Mouse (Mus musculus): ENCODE measurements at regions not wholly inside any gene's neighbourhood (a gene's known extent, or its start where the extent isn't known, plus 50 kb on each side); places are given as distances from the start of the nearest gene placed in this dataset.

DNA sequence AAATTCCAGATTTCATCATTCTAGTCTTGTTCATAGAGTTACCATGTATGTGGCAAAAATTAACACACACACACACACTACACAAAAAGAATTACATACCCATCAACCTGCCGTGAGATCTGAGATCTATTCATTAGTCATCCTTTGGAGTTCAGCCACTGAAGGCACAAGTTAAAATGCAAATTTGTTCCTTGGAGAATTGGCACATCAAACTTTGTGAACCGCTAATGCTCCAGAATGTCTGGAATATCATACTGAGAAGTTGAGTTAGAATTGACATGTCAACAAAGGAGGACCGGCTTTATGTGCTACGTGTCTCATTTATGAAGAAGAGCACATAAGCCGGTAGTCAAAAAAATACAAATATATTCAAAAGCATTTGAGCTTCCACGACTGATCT is 198.5 kb downstream of the Dad1 start:
- Histone ChIP-seq H3K27ac (ENCODE audit: insufficient read depth, low read length) (no peak overlapping the region), H3K9ac (ENCODE audit: low read depth, poor library complexity, severe bottlenecking) (no peak overlapping the region), H3K9me3 (replicated peaks; ENCODE audit: control insufficient read depth, insufficient read depth, low read length, poor library complexity, severe bottlenecking) (no peaks in the 10 kb centered on the region), H3K36me3 (ENCODE audit: control insufficient read depth, insufficient read depth, low read length, poor library complexity, severe bottlenecking) (no peaks in the 10 kb centered on the region), H3K4me3 (ENCODE audit: low read depth, low read length) (no peak overlapping the region), H3K27me3 (ENCODE audit: control insufficient read depth, insufficient read depth, low read length, poor library complexity, severe bottlenecking) (no peaks in the 10 kb centered on the region), H3K4me1 (ENCODE audit: control insufficient read depth, insufficient read depth, low read length) (no peaks in the 10 kb centered on the region)
- TF ChIP-seq CTCF (IDR thresholded peaks at IDR 0.05; ENCODE audit: low read depth, low read length) (no peak), POLR2A (IDR thresholded peaks at IDR 0.05; ENCODE audit: insufficient read depth, low read length) (no peak), EP300 (IDR thresholded peaks at IDR 0.05; ENCODE audit: insufficient read depth, low read depth, low read length) (no peak)

DNA sequence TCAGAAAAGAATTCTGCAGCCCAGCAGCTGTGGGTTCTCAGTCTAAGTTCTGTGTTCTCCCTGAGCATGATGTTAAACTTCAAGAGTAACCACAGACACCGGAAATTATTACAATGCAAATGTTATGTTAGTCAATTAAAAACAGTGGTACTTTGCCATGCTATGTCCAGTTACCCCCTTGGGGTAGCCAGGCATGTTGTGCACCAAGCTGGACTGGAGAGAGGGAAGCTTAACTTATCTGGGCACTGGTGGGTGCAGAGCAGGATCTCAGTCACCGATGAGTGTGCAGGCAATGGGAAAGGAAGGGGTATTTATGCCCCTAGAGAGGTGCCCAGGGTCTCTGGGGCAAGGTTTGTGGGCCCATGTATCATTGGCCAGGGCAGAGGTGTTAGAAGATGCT is 211.6 kb downstream of the Dad1 start:
- no peaks in the 10 kb centered on the region for H3K36me3 ChIP-seq (ENCODE audit: control insufficient read depth, insufficient read depth, low read length, poor library complexity, severe bottlenecking)
- H3K27me3 ChIP-seq (ENCODE audit: control insufficient read depth, insufficient read depth, low read length, poor library complexity, severe bottlenecking): no peaks in the 10 kb centered on the region
- no peaks in the 10 kb centered on the region for H3K4me1 ChIP-seq (ENCODE audit: control insufficient read depth, insufficient read depth, low read length)
- H3K4me3 ChIP-seq (ENCODE audit: low read depth, low read length): no peak overlapping the region
- no peak overlapping the region for H3K27ac ChIP-seq (ENCODE audit: insufficient read depth, low read length)
- H3K9me3 ChIP-seq (replicated peaks; ENCODE audit: control insufficient read depth, insufficient read depth, low read length, poor library complexity, severe bottlenecking): no peaks in the 10 kb centered on the region
- TF ChIP-seq CTCF (IDR thresholded peaks at IDR 0.05; ENCODE audit: low read depth, low read length) (no peak), EP300 (IDR thresholded peaks at IDR 0.05; ENCODE audit: insufficient read depth, low read depth, low read length) (no peak), POLR2A (IDR thresholded peaks at IDR 0.05; ENCODE audit: insufficient read depth, low read length) (no peak)
- H3K9ac ChIP-seq (ENCODE audit: low read depth, poor library complexity, severe bottlenecking): no peak overlapping the region

DNA sequence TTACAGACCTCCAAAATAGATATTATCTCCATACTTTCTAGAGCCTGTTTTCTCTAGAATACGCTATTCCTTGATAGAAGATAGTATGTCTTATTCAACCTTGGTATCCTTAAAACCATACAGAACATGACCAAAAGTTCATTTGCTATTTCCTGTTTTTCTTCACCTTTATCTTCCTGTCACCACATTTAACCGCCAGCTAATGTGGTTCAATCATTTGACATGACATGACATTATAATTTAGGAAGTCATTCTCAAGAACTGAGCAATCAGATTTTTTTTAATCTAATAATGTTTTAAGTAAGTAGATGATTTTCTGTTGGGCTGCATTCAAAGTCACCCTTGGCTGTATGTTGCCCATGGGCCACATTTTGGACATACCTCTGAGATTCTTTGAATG is 213.3 kb downstream of the Dad1 start:
- H3K27ac ChIP-seq (ENCODE audit: insufficient read depth, low read length): no peak overlapping the region

DNA sequence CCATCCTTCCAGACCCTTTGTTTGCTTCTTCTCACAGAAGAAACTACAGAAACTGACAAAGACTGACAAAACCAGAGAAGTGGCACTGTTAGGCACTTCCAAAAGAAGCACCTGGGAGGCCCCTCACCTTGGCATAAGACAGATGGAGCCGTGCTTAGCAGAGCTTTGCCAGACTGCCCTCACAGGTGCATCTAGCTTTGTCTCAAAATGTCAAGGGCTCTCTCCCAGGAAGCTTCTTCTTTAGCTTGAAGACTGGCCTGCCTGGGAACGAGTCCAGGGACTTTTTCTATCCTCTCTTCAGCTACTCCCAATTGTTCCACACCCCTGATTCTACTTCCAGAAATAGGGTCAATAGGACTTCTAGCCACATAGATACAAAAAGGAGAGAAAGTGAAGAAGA is 219.4 kb downstream of the Dad1 start:
- Histone ChIP-seq H3K9me3 (replicated peaks; ENCODE audit: control insufficient read depth, insufficient read depth, low read length, poor library complexity, severe bottlenecking) (no peaks in the 10 kb centered on the region), H3K27ac (ENCODE audit: insufficient read depth, low read length) (no peak overlapping the region), H3K4me1 (ENCODE audit: control insufficient read depth, insufficient read depth, low read length) (no peaks in the 10 kb centered on the region), H3K9ac (ENCODE audit: low read depth, poor library complexity, severe bottlenecking) (no peak overlapping the region), H3K27me3 (ENCODE audit: control insufficient read depth, insufficient read depth, low read length, poor library complexity, severe bottlenecking) (no peaks in the 10 kb centered on the region), H3K4me3 (ENCODE audit: low read depth, low read length) (no peak overlapping the region), H3K36me3 (ENCODE audit: control insufficient read depth, insufficient read depth, low read length, poor library complexity, severe bottlenecking) (no peaks in the 10 kb centered on the region)
- TF ChIP-seq POLR2A (IDR thresholded peaks at IDR 0.05; ENCODE audit: insufficient read depth, low read length): no peak
- TF ChIP-seq CTCF (IDR thresholded peaks at IDR 0.05; ENCODE audit: low read depth, low read length): no peak
- no peak for TF ChIP-seq EP300 (IDR thresholded peaks at IDR 0.05; ENCODE audit: insufficient read depth, low read depth, low read length)

More for the DNA sequence above, 213.3 kb downstream of the Dad1 start:
- Histone ChIP-seq H3K9ac (ENCODE audit: low read depth, poor library complexity, severe bottlenecking) (no peak overlapping the region), H3K4me1 (ENCODE audit: control insufficient read depth, insufficient read depth, low read length) (no peaks in the 10 kb centered on the region), H3K27me3 (ENCODE audit: control insufficient read depth, insufficient read depth, low read length, poor library complexity, severe bottlenecking) (no peaks in the 10 kb centered on the region), H3K9me3 (replicated peaks; ENCODE audit: control insufficient read depth, insufficient read depth, low read length, poor library complexity, severe bottlenecking) (no peaks in the 10 kb centered on the region), H3K4me3 (ENCODE audit: low read depth, low read length) (no peak overlapping the region), H3K36me3 (ENCODE audit: control insufficient read depth, insufficient read depth, low read length, poor library complexity, severe bottlenecking) (no peaks in the 10 kb centered on the region)
- TF ChIP-seq EP300 (IDR thresholded peaks at IDR 0.05; ENCODE audit: insufficient read depth, low read depth, low read length) (no peak), CTCF (IDR thresholded peaks at IDR 0.05; ENCODE audit: low read depth, low read length) (no peak), POLR2A (IDR thresholded peaks at IDR 0.05; ENCODE audit: insufficient read depth, low read length) (no peak)

DNA sequence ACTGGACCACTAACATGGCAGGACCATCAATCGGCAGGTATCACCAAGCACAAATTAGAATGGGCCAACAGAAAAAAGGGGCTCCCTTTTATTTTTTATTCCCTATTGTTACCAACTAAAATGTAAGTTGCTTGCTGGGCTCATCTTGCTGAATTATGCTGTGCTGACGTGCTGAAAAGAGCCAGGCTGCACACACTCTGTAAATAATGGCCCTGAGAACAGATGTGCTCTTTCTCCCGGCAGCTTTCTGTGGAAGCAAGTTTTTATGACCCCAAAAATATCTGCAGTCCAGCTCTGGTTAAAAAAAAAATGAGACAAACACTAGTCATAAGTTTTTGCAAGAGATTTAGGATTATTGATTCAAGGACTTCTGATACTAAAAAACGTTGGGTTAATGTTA is 230.4 kb downstream of the Dad1 start:
- Histone ChIP-seq H3K9me3 (replicated peaks; ENCODE audit: control insufficient read depth, insufficient read depth, low read length, poor library complexity, severe bottlenecking) (no peaks in the 10 kb centered on the region), H3K27me3 (ENCODE audit: control insufficient read depth, insufficient read depth, low read length, poor library complexity, severe bottlenecking) (no peaks in the 10 kb centered on the region), H3K36me3 (ENCODE audit: control insufficient read depth, insufficient read depth, low read length, poor library complexity, severe bottlenecking) (no peaks in the 10 kb centered on the region), H3K4me3 (ENCODE audit: low read depth, low read length) (no peak overlapping the region), H3K4me1 (ENCODE audit: control insufficient read depth, insufficient read depth, low read length) (no peaks in the 10 kb centered on the region), H3K27ac (ENCODE audit: insufficient read depth, low read length) (no peak overlapping the region), H3K9ac (ENCODE audit: low read depth, poor library complexity, severe bottlenecking) (no peak overlapping the region)
- no peak for TF ChIP-seq CTCF (IDR thresholded peaks at IDR 0.05; ENCODE audit: low read depth, low read length)
- TF ChIP-seq POLR2A (IDR thresholded peaks at IDR 0.05; ENCODE audit: insufficient read depth, low read length): no peak
- TF ChIP-seq EP300 (IDR thresholded peaks at IDR 0.05; ENCODE audit: insufficient read depth, low read depth, low read length): no peak

DNA sequence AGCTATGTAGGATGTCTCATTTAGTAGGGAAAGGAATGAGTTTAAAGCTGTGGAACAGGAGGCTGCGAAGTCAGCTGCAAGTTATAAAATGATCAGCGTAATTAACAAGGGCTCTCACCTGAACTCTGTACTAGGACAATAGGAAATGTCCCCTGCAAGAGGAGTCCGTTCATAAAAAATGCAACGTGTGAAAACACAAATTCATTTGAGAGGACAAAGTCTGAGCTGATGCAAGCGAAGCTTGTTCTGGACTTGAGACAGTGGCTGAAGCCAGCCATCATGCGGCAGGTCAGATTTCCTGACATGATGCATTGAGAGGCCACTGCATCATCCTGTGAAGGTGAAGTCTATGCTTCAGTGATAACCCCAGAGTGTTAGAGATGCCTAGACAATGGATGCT is 232.5 kb downstream of the Dad1 start:
- Histone ChIP-seq H3K36me3 (ENCODE audit: control insufficient read depth, insufficient read depth, low read length, poor library complexity, severe bottlenecking) (no peaks in the 10 kb centered on the region), H3K9ac (ENCODE audit: low read depth, poor library complexity, severe bottlenecking) (no peak overlapping the region), H3K27ac (ENCODE audit: insufficient read depth, low read length) (no peak overlapping the region), H3K4me3 (ENCODE audit: low read depth, low read length) (no peak overlapping the region), H3K27me3 (ENCODE audit: control insufficient read depth, insufficient read depth, low read length, poor library complexity, severe bottlenecking) (no peaks in the 10 kb centered on the region), H3K9me3 (replicated peaks; ENCODE audit: control insufficient read depth, insufficient read depth, low read length, poor library complexity, severe bottlenecking) (no peaks in the 10 kb centered on the region), H3K4me1 (ENCODE audit: control insufficient read depth, insufficient read depth, low read length) (no peaks in the 10 kb centered on the region)
- no peak for TF ChIP-seq CTCF (IDR thresholded peaks at IDR 0.05; ENCODE audit: low read depth, low read length)
